Mouse (Mus musculus) adrenal gland, adult 2 months (tissue): ENCODE results near the gene Boll. TPM values are rescaled to one million over a fixed set of nuclear protein-coding genes. Genes with fewer than 3 reads are reported as not detected.

Experiments
- DNase-seq: peaks from one replicate; pipeline ENCODE4 v3.0.0; 2021
- polyA plus RNA-seq: library from polyadenylated mRNA; depleted of rRNA; stranded (reverse); fragments of >200 nt; gene quantifications from 2 replicates; pipeline ENCODE4 v1.2.3, GENCODE M21; 2012; rRNA removed
- total RNA-seq, 2 experiments: library from RNA; stranded (reverse); gene quantifications; 2 replicates each; pipeline ENCODE4 v1.2.3; 2021

The Boll gene
- total and polyA plus RNA-seq, 3 experiments = not detected

GRCm38 (mm10) chr1:55205808-55206327 lies 157.4 kb downstream of the Boll start:
- DNase-seq = no peak

GRCm38 (mm10) chr1:55201850-55202752 lies 161.2 kb downstream of the Boll start:
- peak; percentile 83 for DNase-seq

- DNase-seq = no peak
Observed at GRCm38 (mm10) chr1:55198719-55199118, 164.6 kb downstream of the Boll start.

Other genes starting within 250 kb of the Boll start
- 100 to 1,000 TPM; 136 to 390 TPM for gene Mob4, start 232.2 kb downstream of the Boll start, total RNA-seq
- 14.5 and 24.4 TPM in 2 replicates for gene Mob4, start 232.2 kb downstream of the Boll start, polyA plus RNA-seq
- gene Rftn2, start 136.7 kb downstream of the Boll start, total RNA-seq = 10 to 100 TPM; 13.5 to 27.1 TPM
- gene Rftn2, start 136.7 kb downstream of the Boll start, polyA plus RNA-seq = 2.0 and 2.1 TPM in 2 replicates
- 1 to 10 TPM; 5.4 to 6.6 TPM for gene Mars2, start 126.3 kb downstream of the Boll start, total RNA-seq
- gene Mars2, start 126.3 kb downstream of the Boll start, polyA plus RNA-seq = 4.2 and 4.5 TPM in 2 replicates
- gene Plcl1, start 42.5 kb upstream of the Boll start, total RNA-seq = 1 to 10 TPM; 3.4 to 5.7 TPM
- gene Plcl1, start 42.5 kb upstream of the Boll start, polyA plus RNA-seq = 1.9 and 2.0 TPM in 2 replicates